Mouse (Mus musculus) left cerebral cortex, postnatal 36 days (tissue): ENCODE data around the gene Hist1h3h. TPM values are rescaled to one million over a fixed set of nuclear protein-coding genes. Genes with fewer than 3 reads are reported as not detected.
"Not testable (repeated sequence)": the region's sequence is repeated elsewhere in the genome, so short reads cannot be mapped to it uniquely, and the experiment has no call there.

Experiments used
- DNase-seq, 2 experiments: peaks; one replicate each; pipeline ENCODE4 v3.0.0; 2021 to 2022; ENCODE audit warnings: low spot score in 2 of 2, mixed read lengths in 1 of 2
- intact Hi-C: fragments of 180-260 bp; cut with DNase I; formaldehyde crosslinking; loops from one replicate; pipeline ENCODE4 v1.15.1; 2025
- microRNA-seq: library from miRNA; unstranded; fragments of <30 nt; microRNA quantifications from one replicate; pipeline ENCODE4 v1.2.0, GENCODE M21; 2022
- total RNA-seq, 2 experiments: library from RNA; stranded (reverse); gene quantifications; 2 replicates each; pipeline ENCODE4 v1.2.3; 2021

Gene Hist1h3h
- total RNA-seq, 2 experiments from 2014 or later, result 73.2 to 76.4 TPM

- intact Hi-C loops, result loop anchor here (5.0 kb wide), 1 partner anchor 36 kb away; the partner anchor contains the start of genes Hist1h2ai, Hist1h2bl and Hist1h3h
- peak; percentile 71 to 74 for DNase-seq
Observed at GRCm38 (mm10) chr13:21753524-21754285, 36.2 kb downstream of the Hist1h3h start, which contains the start of the genes Hist1h2ak and Hist1h2bn. Gene Hist1h2ak, minus strand, starts transcription at chr13:21753827. Gene Hist1h2bn, plus strand, starts transcription at chr13:21754123.

GRCm38 (mm10) chr13:21754294-21755001, 37.0 kb downstream of the Hist1h3h start:
- intact Hi-C loops, result loop anchor here (5.0 kb wide), 1 partner anchor 37 kb away; the partner anchor contains the start of genes Hist1h2ai, Hist1h2bl and Hist1h3h
- DNase-seq, result not testable (repeated sequence)

GRCm38 (mm10) chr13:21755707-21756106, 38.2 kb downstream of the Hist1h3h start:
- no peak for DNase-seq
- intact Hi-C loops, result no loop called here

Small RNA genes lying within 50 kb of the gene (microRNA-seq; reads per million reads assigned to microRNA genes)
- gene Gm44357 (not detected), gene Gm44367 (not detected), gene Gm44454 (not detected)

Other genes with a start within 250 kb of the Hist1h3h start
- 1 to 10 TPM; 1.4 to 1.7 TPM for gene Nkapl, start 249.2 kb upstream of the Hist1h3h start, total RNA-seq
- 1 to 10 TPM; 7.5 to 7.6 TPM for gene Zkscan4, start 238.8 kb upstream of the Hist1h3h start, total RNA-seq
- not detected for gene Gm10065, start 238.2 kb upstream of the Hist1h3h start, total RNA-seq
- gene AK157302, start 222.4 kb upstream of the Hist1h3h start, total RNA-seq, result 10 to 100 TPM; 20.5 to 25.5 TPM
- 10 to 100 TPM; 56.4 to 67.0 TPM for gene Gm11273, start 216.2 kb upstream of the Hist1h3h start, total RNA-seq
- gene Zkscan8, start 186.5 kb upstream of the Hist1h3h start, total RNA-seq, result 10 to 100 TPM; 15.9 to 18.1 TPM
- not detected for gene Olfr1366, start 174.9 kb upstream of the Hist1h3h start, total RNA-seq
- not detected for gene Olfr1535, start 157.8 kb upstream of the Hist1h3h start, total RNA-seq
- not detected for gene Olfr1364, start 135.9 kb upstream of the Hist1h3h start, total RNA-seq
- not detected for gene Olfr1362, start 103.6 kb upstream of the Hist1h3h start, total RNA-seq
- not detected for gene Olfr11, start 75.1 kb upstream of the Hist1h3h start, total RNA-seq
- not detected for gene Olfr1361, start 54.3 kb upstream of the Hist1h3h start, total RNA-seq
- gene Olfr1360, start 40.3 kb upstream of the Hist1h3h start, total RNA-seq, result not detected
- not detected for gene Olfr1359, start 19.5 kb upstream of the Hist1h3h start, total RNA-seq
- gene Hist1h2bl, start 1.5 kb upstream of the Hist1h3h start, total RNA-seq, result 10 to 100 TPM; 25.8 to 35.2 TPM
- gene Hist1h2ai, start 1.2 kb upstream of the Hist1h3h start, total RNA-seq, result 10 to 100 TPM; 26.5 to 66.3 TPM
- 1 to 10 TPM; 4.0 to 5.5 TPM for gene Hist1h2bm, start 4.4 kb downstream of the Hist1h3h start, total RNA-seq
- 10 to 100 TPM; 16.7 to 20.3 TPM for gene Hist1h4j, start 17.4 kb downstream of the Hist1h3h start, total RNA-seq
- gene Hist1h4k, start 32.8 kb downstream of the Hist1h3h start, total RNA-seq, result 100 to 1,000 TPM; 409 to 465 TPM
- 10 to 100 TPM; 14.8 to 15.0 TPM for gene Hist1h2ak, start 36.2 kb downstream of the Hist1h3h start, total RNA-seq
- gene Hist1h2bn, start 36.5 kb downstream of the Hist1h3h start, total RNA-seq, result 10 to 100 TPM in 1 of 2 experiments, 1 to 10 TPM in 1; 8.2 to 10.1 TPM
- gene Hist1h1b, start 63.0 kb downstream of the Hist1h3h start, total RNA-seq, result 10 to 100 TPM in 1 of 2 experiments, 1 to 10 TPM in 1; 8.2 to 10.1 TPM
- 10 to 100 TPM; 55.4 to 73.3 TPM for gene Hist1h3i, start 65.7 kb downstream of the Hist1h3h start, total RNA-seq
- not detected for gene Hist1h2an, start 69.6 kb downstream of the Hist1h3h start, total RNA-seq
- 1 to 10 TPM; 8.0 to 8.4 TPM for gene Hist1h2bp, start 69.8 kb downstream of the Hist1h3h start, total RNA-seq
- gene Hist1h2bq, start 92.5 kb downstream of the Hist1h3h start, total RNA-seq, result 10 to 100 TPM; 36.0 to 39.3 TPM
- 10 to 100 TPM; 12.4 to 22.5 TPM for gene Hist1h2ao, start 92.8 kb downstream of the Hist1h3h start, total RNA-seq
- 100 to 1,000 TPM; 258 to 294 TPM for gene Hist1h4m, start 94.1 kb downstream of the Hist1h3h start, total RNA-seq
- 10 to 100 TPM; 21.3 to 23.4 TPM for gene Hist1h4n, start 114.5 kb downstream of the Hist1h3h start, total RNA-seq
- 10 to 100 TPM; 20.2 to 20.7 TPM for gene Hist1h2ap, start 115.8 kb downstream of the Hist1h3h start, total RNA-seq
- gene Hist1h2br, start 116.1 kb downstream of the Hist1h3h start, total RNA-seq, result 10 to 100 TPM; 35.5 to 38.8 TPM
- gene Zfp184, start 227.4 kb downstream of the Hist1h3h start, total RNA-seq, result 1 to 10 TPM; 3.7 to 4.2 TPM